ENCODE assay signal across 24 mouse cellular contexts in the genomic region with DNA sequence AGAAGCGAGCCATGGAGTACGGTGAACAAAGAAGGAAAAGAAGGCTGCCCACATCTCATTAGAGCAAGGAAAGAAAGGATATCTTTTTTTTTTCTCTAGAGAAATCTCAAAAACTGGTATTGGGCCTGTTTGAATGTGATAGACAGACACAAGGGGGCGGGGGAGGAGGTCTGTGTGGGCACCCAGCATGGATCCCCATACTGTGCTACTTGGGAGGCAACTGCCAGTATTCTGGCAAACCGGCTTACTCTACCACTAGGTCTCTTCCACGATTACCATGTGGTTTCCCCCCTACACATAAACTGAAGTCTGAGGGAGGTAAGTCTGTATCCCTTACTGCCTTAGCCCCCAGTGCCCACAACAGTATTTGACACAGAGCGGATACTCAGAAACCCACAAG. TPM values are rescaled to one million over a fixed set of nuclear protein-coding genes. Genes with fewer than 3 reads are reported as not detected.
DNase-seq lines count a peak whose midpoint lies in the region; ATAC-seq lines count a peak whose summit lies in the region.
"Had no signal": no experiment of that assay in that cellular context is flagged by ENCODE, and none has a peak within 500 bp of the region (broad histone marks: within the 10 kb centered on the region; RNA-seq: fewer than 3 reads in every experiment).

No protein-coding gene starts in this region.

- no peak overlapping the region for H3K27ac ChIP-seq in midbrain, embryonic 13.5 days
- H3K27ac ChIP-seq: embryonic facial prominence, embryonic 13.5 days; embryonic facial prominence, embryonic 15.5 days; forebrain, embryonic 10.5 days; forebrain, embryonic 12.5 days had no signal

- no peak overlapping the region for H3K9ac ChIP-seq in midbrain, embryonic 13.5 days (replicated peaks)
- H3K9ac ChIP-seq: embryonic facial prominence, embryonic 13.5 days; embryonic facial prominence, embryonic 15.5 days; forebrain, embryonic 12.5 days had no signal

- H3K4me1 ChIP-seq in midbrain, embryonic 13.5 days (replicated peaks), result peaks cover 13% of the 10 kb centered on the region
- H3K4me1 ChIP-seq: embryonic facial prominence, embryonic 13.5 days; embryonic facial prominence, embryonic 15.5 days had no signal

- no peaks in the 10 kb centered on the region; the same call in 1 of the 2 replicates for H3K9me3 ChIP-seq in midbrain, embryonic 13.5 days
- H3K9me3 ChIP-seq: embryonic facial prominence, embryonic 13.5 days; embryonic facial prominence, embryonic 15.5 days; forebrain, embryonic 12.5 days had no signal

- H3K4me3 ChIP-seq in midbrain, embryonic 13.5 days (replicated peaks), result no peak overlapping the region
- H3K4me3 ChIP-seq: embryonic facial prominence, embryonic 13.5 days; embryonic facial prominence, embryonic 15.5 days; erythroblast, embryonic 14.5 days; forebrain, embryonic 10.5 days; forebrain, embryonic 12.5 days had no signal

- peaks cover 14% of the 10 kb centered on the region; the same call in 1 of the 2 replicates for H3K27me3 ChIP-seq in midbrain, embryonic 13.5 days
- H3K27me3 ChIP-seq: embryonic facial prominence, embryonic 13.5 days; embryonic facial prominence, embryonic 15.5 days had no signal

- peak; percentile 19 to 76 for DNase-seq in layer of hippocampus, adult 18-20 months (ENCODE audit: low spot score in 2 of 2)
- no peak for DNase-seq in layer of hippocampus, adult 9-10 months (ENCODE audit: low spot score)
- peak; percentile 45 for DNase-seq in layer of hippocampus, adult 9-11 months
- peak; percentile 11 to 26 for DNase-seq in layer of hippocampus, postnatal 36 days
- DNase-seq: adrenal gland, adult 2 months; adrenal gland, postnatal 10 days; adrenal gland, postnatal 25 days; cerebellum, adult 11 months; cerebellum, adult 18-20 months; cerebellum, adult 8-10 months; cerebellum, adult 9-11 months; cerebellum, postnatal 14 days; cerebellum, postnatal 36 days; embryo, embryonic 11 days had no signal

- no peak overlapping the region for H3K4me2 ChIP-seq in midbrain, embryonic 13.5 days (replicated peaks)
- H3K4me2 ChIP-seq: embryonic facial prominence, embryonic 13.5 days; embryonic facial prominence, embryonic 15.5 days; forebrain, embryonic 12.5 days had no signal

- 0 out of 2 replicates have a peak, but pooled peaks cover 12% of the 10 kb centered on the region for H3K36me3 ChIP-seq in midbrain, embryonic 13.5 days
- H3K36me3 ChIP-seq: embryonic facial prominence, embryonic 13.5 days; embryonic facial prominence, embryonic 15.5 days; forebrain, embryonic 12.5 days had no signal

- ATAC-seq in midbrain, embryonic 13.5 days, result no peak
- ATAC-seq: forebrain, embryonic 14.5 days; forebrain, embryonic 16.5 days had no signal

- WGBS in midbrain, embryonic 13.5 days, result 82% methylated on average over 6 of the region's 6 CpGs

RNA-seq across cellular contexts. Expression of gene Hspa12a, which starts 59.4 kb away (rescaled TPM):
- total RNA-seq in layer of hippocampus, adult 18-20 months (2021), result 100 to 1,000 TPM; 238 to 250 TPM
- 100 to 1,000 TPM; 231 to 244 TPM for total RNA-seq in layer of hippocampus, postnatal 36 days (2021)
- 30.1 and 35.4 TPM in 2 replicates for polyA plus RNA-seq in midbrain, embryonic 13.5 days (2015; fragmentation: Nextera tagmentation; extraction: Ambion mirVana)
- total RNA-seq: common myeloid progenitor, adult 5-6 weeks; MEL had no signal
- polyA plus RNA-seq: erythroblast, embryonic 14.5 days had no signal

RNA-seq across cellular contexts. Expression of gene Eno4, which starts 59.6 kb away (rescaled TPM):
- total RNA-seq in layer of hippocampus, adult 18-20 months (2021), result 1 to 10 TPM; 1.3 to 1.5 TPM
- 1 to 10 TPM; 1.6 to 1.7 TPM for total RNA-seq in layer of hippocampus, postnatal 36 days (2021)
- polyA plus RNA-seq in midbrain, embryonic 13.5 days (2015; fragmentation: Nextera tagmentation; extraction: Ambion mirVana), result 0.61 and 0.66 TPM in 2 replicates
- total RNA-seq: common myeloid progenitor, adult 5-6 weeks; MEL had no signal
- polyA plus RNA-seq: erythroblast, embryonic 14.5 days had no signal
